Mouse (Mus musculus): ENCODE results near the gene Secisbp2l. TPM values are rescaled to one million over a fixed set of nuclear protein-coding genes. Genes with fewer than 3 reads are reported as not detected.

The Secisbp2l gene
- 9.8 and 10.0 TPM in 2 replicates for polyA plus RNA-seq (2012; rRNA removed)

DNA sequence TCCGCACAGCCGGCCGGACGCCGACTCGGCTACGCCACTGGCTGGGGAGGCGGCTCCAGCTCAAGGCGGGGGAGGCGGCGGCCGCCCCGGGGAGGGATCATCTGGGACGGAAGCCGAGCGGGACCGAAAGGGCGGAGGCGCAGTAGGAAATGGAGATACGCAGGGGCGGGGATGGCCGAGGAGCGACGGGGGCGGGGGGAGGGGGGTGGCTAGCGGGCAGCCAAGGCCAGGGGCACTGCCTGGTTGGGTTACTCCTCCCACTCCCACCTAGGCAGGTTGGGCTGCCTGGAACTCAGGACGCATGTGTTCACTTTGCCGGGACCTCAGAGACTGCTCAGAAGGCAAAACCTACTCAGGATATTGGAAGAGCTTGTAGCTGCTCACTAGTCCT lies at the start of gene Secisbp2l:
TSS of gene Secisbp2l (minus strand) at position 152 of the 391 bp plus-strand sequence.

DNA sequence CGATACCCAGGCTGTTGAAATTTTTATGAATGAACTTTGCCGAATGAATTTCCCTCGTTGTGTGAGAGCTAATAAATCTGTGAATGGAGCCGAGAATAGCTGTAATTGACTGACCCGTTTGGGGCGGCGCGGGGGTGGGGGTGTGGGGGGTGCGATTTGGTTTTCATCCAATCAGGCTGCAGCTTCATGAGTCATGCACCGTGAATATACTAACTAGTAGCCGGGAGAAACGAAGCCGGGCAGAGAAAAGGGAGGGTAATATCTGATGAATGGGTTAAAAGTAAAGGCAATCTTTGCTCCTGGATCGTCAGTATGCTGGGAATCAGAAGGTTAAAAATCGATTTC lies 58.6 kb downstream of the Secisbp2l start, which contains the start of gene Shc4:
TSS of gene Shc4 (minus strand) at position 63 of the 345 bp plus-strand sequence.

Other genes with a start within 250 kb of the Secisbp2l start
- 1.1 and 1.3 TPM in 2 replicates for gene Cep152, start 157.8 kb downstream of the Secisbp2l start, polyA plus RNA-seq (2012; rRNA removed)
- 11.8 and 18.4 TPM in 2 replicates for gene Eid1, start 109.8 kb downstream of the Secisbp2l start, polyA plus RNA-seq (2012; rRNA removed)
- gene Shc4, start 58.7 kb downstream of the Secisbp2l start, polyA plus RNA-seq (2012; rRNA removed) = 0.64 TPM in 2 replicates
- 19.6 and 20.8 TPM in 2 replicates for gene Galk2, start 76.2 kb upstream of the Secisbp2l start, polyA plus RNA-seq (2012; rRNA removed)
- 2.2 and 3.9 TPM in 2 replicates for gene Cops2, start 76.3 kb upstream of the Secisbp2l start, polyA plus RNA-seq (2012; rRNA removed)

All from colon, adult 2 months (tissue).